Mouse (Mus musculus): ENCODE measurements around the gene Pcsk5.

GRCm38 (mm10) chr19:17834894-17835293, 2.5 kb downstream of the Pcsk5 start:
- TF ChIP-seq CTCF (IDR thresholded peaks at IDR 0.05; ENCODE audit: low read depth, low read length) (no peak), POLR2A (IDR thresholded peaks at IDR 0.05; ENCODE audit: extremely low read depth, insufficient read depth, low read length) (no peak)
